Mouse (Mus musculus): ENCODE measurements around the gene Adam11.

DNA sequence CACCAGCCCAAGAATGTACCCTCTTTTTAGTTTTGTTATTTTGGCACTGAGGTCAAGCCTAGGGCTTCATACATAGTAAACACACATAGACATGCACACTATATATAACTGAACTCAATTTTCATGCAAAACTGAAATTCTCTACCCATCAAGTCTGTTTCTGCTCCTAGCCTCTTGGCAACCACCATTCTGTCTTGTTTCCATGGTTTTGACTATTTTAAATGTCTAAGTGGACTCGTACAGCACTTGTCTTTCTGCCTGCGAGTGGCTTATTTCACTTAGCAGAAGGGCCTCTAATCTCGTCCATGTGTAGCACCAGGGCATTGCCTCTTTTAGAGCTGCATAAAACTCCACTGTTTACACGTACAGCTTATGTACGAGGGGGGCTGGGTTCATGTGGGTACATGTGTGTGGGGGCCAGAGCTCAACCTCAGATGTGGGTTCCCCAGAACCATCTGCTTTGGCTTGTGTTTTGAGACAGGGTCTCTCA is 26.5 kb downstream of the Adam11 start:
- TF ChIP-seq EP300 (IDR thresholded peaks at IDR 0.05), result no peak
- no peak for TF ChIP-seq CTCF (IDR thresholded peaks at IDR 0.05)

Data from lung, postnatal 0 days (tissue).